8 mouse cellular contexts compared by ENCODE assay signal in the genomic region with DNA sequence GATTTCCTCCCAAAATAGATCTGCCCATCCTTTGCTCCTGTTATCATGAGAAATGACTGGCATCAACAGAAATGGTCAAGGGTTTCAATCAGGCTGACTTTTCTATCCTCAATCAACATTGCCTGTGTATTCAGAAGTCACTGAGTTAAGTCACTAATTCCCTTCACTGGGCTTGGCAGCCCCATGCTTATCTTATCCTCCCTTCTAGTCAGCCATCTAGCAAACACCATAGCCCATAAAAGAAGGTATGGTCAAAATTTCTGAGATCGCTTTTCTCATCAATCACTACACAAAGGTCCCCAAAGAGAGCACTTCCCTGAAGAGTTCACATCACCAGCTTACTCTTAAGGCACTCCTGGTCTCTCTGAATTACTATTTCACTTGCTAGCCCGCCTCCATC. TPM values are rescaled to one million over a fixed set of nuclear protein-coding genes. Genes with fewer than 3 reads are reported as not detected.
DNase-seq lines count a peak whose midpoint lies in the region; ATAC-seq and TF ChIP-seq lines count a peak whose summit lies in the region.

No protein-coding gene starts in this region.

- no peaks in the 10 kb centered on the region for H3K27me3 ChIP-seq in forebrain, embryonic 12.5 days
- no peaks in the 10 kb centered on the region for H3K27me3 ChIP-seq in liver, embryonic 11.5 days (replicated peaks; ENCODE audit: control insufficient read depth, insufficient read depth, low read length)

- peaks cover 28% of the 10 kb centered on the region for H3K4me1 ChIP-seq in forebrain, embryonic 12.5 days
- H3K4me1 ChIP-seq in liver, embryonic 11.5 days (replicated peaks; ENCODE audit: control insufficient read depth, insufficient read depth, low read length), result peaks cover 25% of the 10 kb centered on the region

- peak overlapping the region; percentile 70 for H3K4me2 ChIP-seq in forebrain, embryonic 12.5 days
- peak overlapping the region; percentile 96 for H3K4me2 ChIP-seq in liver, embryonic 11.5 days

- H3K36me3 ChIP-seq in forebrain, embryonic 12.5 days (replicated peaks), result peaks cover 53% of the 10 kb centered on the region
- H3K36me3 ChIP-seq in liver, embryonic 11.5 days (ENCODE audit: control insufficient read depth, insufficient read depth, low read length), result peaks cover 50% of the 10 kb centered on the region

- intact Hi-C loops in gastrocnemius, adult 2 months (cut with DNase I), result no loop called here

- peak overlapping the region; percentile 76 for H3K9ac ChIP-seq in forebrain, embryonic 12.5 days
- H3K9ac ChIP-seq in liver, embryonic 11.5 days (ENCODE audit: low read depth, low read length), result peak overlapping the region; percentile 93

- 12% methylated on average over 2 of the region's 2 CpGs for WGBS in forebrain, embryonic 12.5 days
- 16% methylated on average over 2 of the region's 2 CpGs for WGBS in liver, embryonic 11.5 days

- no peak for DNase-seq in gastrocnemius, adult 2 months
- DNase-seq in gastrocnemius, adult 8-10 months (ENCODE audit: low spot score in 2 of 2), result no peak
- DNase-seq in A20 (ENCODE audit: low read depth, low spot score), result peak; percentile 19
- DNase-seq in liver, embryonic 11.5 days (ENCODE audit: low spot score), result no peak
- no peak for DNase-seq in thymus, postnatal 14 days
- no peak for DNase-seq in thymus, adult 18-20 months
- no peak for DNase-seq in ovary, postnatal 10 days (ENCODE audit: low spot score)

- ATAC-seq in forebrain, embryonic 12.5 days (ENCODE audit: low FRiP score), result no peak
- ATAC-seq in liver, embryonic 11.5 days (replicated peaks; ENCODE audit: low FRiP score), result no peak

- H3K9me3 ChIP-seq in forebrain, embryonic 12.5 days, result no peaks in the 10 kb centered on the region
- no peaks in the 10 kb centered on the region for H3K9me3 ChIP-seq in liver, embryonic 11.5 days (ENCODE audit: control insufficient read depth, low read length)

- H3K4me3 ChIP-seq in gastrocnemius, adult 2 months, result peak overlapping the region; percentile 94
- H3K4me3 ChIP-seq in forebrain, embryonic 12.5 days (replicated peaks), result peak overlapping the region; percentile 69
- peak overlapping the region; percentile 87 for H3K4me3 ChIP-seq in liver, embryonic 11.5 days (ENCODE audit: low read depth, low read length)

- H3K27ac ChIP-seq in gastrocnemius, adult 2 months, result peak overlapping the region; percentile 97
- peak overlapping the region; percentile 96 for H3K27ac ChIP-seq in forebrain, embryonic 12.5 days
- H3K27ac ChIP-seq in liver, embryonic 11.5 days (ENCODE audit: low read depth, low read length), result peak overlapping the region; percentile 95

- no peak for TF ChIP-seq CTCF in gastrocnemius, adult 2 months (IDR thresholded peaks at IDR 0.05)

RNA-seq across cellular contexts. Expression of gene Slbp, which starts 1.4 kb away (rescaled TPM):
- 1 to 10 TPM; 6.3 to 7.7 TPM for total RNA-seq in gastrocnemius, adult 2 months (2021)
- total RNA-seq in gastrocnemius, adult 8-10 months (2022), result 1 to 10 TPM; 5.8 to 6.4 (median 6.0) TPM
- 265 and 268 TPM in 2 replicates for polyA plus RNA-seq in forebrain, embryonic 12.5 days (2016; fragmentation: Nextera tagmentation; extraction: Ambion mirVana)
- 369 and 394 TPM in 2 replicates for polyA plus RNA-seq in liver, embryonic 11.5 days (2014; fragmentation: Nextera tagmentation; extraction: Ambion mirVana)

RNA-seq across cellular contexts. Expression of gene Tacc3, which starts 6.9 kb away (rescaled TPM):
- total RNA-seq in gastrocnemius, adult 2 months (2021), result 1 to 10 TPM in 1 of 2 experiments, under 1 TPM in 1; 0.97 to 1.3 TPM
- total RNA-seq in gastrocnemius, adult 8-10 months (2022), result 1 to 10 TPM in 3 of 4 experiments, under 1 TPM in 1; 0.88 to 1.8 (median 1.2) TPM
- polyA plus RNA-seq in forebrain, embryonic 12.5 days (2016; fragmentation: Nextera tagmentation; extraction: Ambion mirVana), result 265 and 272 TPM in 2 replicates
- polyA plus RNA-seq in liver, embryonic 11.5 days (2014; fragmentation: Nextera tagmentation; extraction: Ambion mirVana), result 229 and 255 TPM in 2 replicates

RNA-seq across cellular contexts. Expression of gene Tmem129, which starts 7.2 kb away (rescaled TPM):
- total RNA-seq in gastrocnemius, adult 2 months (2021), result 10 to 100 TPM in 1 of 2 experiments, 1 to 10 TPM in 1; 9.0 to 11.7 TPM
- 10 to 100 TPM in 2 of 4 experiments, 1 to 10 TPM in 2; 9.2 to 11.3 (median 10.1) TPM for total RNA-seq in gastrocnemius, adult 8-10 months (2022)
- 34.6 and 39.6 TPM in 2 replicates for polyA plus RNA-seq in forebrain, embryonic 12.5 days (2016; fragmentation: Nextera tagmentation; extraction: Ambion mirVana)
- 35.7 and 38.0 TPM in 2 replicates for polyA plus RNA-seq in liver, embryonic 11.5 days (2014; fragmentation: Nextera tagmentation; extraction: Ambion mirVana)

RNA-seq across cellular contexts. Expression of gene Gm9903, which starts 21.3 kb away (rescaled TPM):
- total RNA-seq in gastrocnemius, adult 2 months (2021), result under 1 TPM in 1 of 2 experiments, not detected in 1; 0.64 TPM
- total RNA-seq in gastrocnemius, adult 8-10 months (2022), result under 1 TPM in 3 of 4 experiments, not detected in 1; 0.27 to 0.46 (median 0.46) TPM
- 0.46 and 0.51 TPM in 2 replicates for polyA plus RNA-seq in forebrain, embryonic 12.5 days (2016; fragmentation: Nextera tagmentation; extraction: Ambion mirVana)
- polyA plus RNA-seq in liver, embryonic 11.5 days (2014; fragmentation: Nextera tagmentation; extraction: Ambion mirVana), result 0.22 and 0.27 TPM in 2 replicates

RNA-seq across cellular contexts. Expression of gene Fam53a, which starts 21.6 kb away (rescaled TPM):
- total RNA-seq in gastrocnemius, adult 2 months (2021), result 10 to 100 TPM; 59.4 to 68.6 TPM
- total RNA-seq in gastrocnemius, adult 8-10 months (2022), result 10 to 100 TPM; 62.3 to 84.8 (median 69.4) TPM
- polyA plus RNA-seq in forebrain, embryonic 12.5 days (2016; fragmentation: Nextera tagmentation; extraction: Ambion mirVana), result 55.0 and 57.4 TPM in 2 replicates
- 62.5 and 63.6 TPM in 2 replicates for polyA plus RNA-seq in liver, embryonic 11.5 days (2014; fragmentation: Nextera tagmentation; extraction: Ambion mirVana)
